Mouse (Mus musculus): ENCODE results near the gene Flt3l. TPM values are rescaled to one million over a fixed set of nuclear protein-coding genes. Genes with fewer than 3 reads are reported as not detected.
"Not testable (repeated sequence)": the region's sequence is repeated elsewhere in the genome, so short reads cannot be mapped to it uniquely, and the experiment has no call there.

Gene Flt3l
- polyA plus RNA-seq, 1 experiment from 2014 or later = 1.3 TPM

DNA sequence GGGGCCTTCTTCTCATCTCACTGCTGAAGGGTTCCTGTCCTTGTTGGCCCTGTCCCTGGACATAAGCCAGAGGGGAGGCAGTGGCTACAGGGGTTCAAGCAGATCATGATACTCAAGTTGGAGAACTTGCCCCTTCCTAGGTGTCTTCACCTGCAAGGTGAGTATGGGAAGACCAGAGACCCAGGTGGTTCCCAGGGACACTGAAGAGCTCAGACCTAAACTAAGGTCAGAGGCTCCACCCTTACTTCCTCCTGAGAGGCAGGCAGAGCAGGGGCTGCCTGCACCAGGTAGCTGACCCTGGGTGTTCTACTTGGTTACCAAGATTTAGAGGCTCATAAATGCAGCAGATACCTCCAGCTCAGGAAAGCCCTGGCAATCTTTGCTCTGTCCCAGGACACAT lies 14.3 kb downstream of the Flt3l start:
- peaks cover 10% of the 10 kb centered on the region; the same call in 1 of the 2 replicates for H3K4me1 ChIP-seq (ENCODE audit: control insufficient read depth, insufficient read depth, low read length)
- ATAC-seq (no peak), DNase-seq (ENCODE audit: low spot score) (no peak)
- H3K36me3 ChIP-seq (ENCODE audit: control insufficient read depth, insufficient read depth, low read length) = peaks cover 80% of the 10 kb centered on the region
- no peaks in the 10 kb centered on the region for H3K27me3 ChIP-seq (replicated peaks; ENCODE audit: control insufficient read depth, insufficient read depth, low read length)
- no peak overlapping the region for H3K4me2 ChIP-seq (ENCODE audit: low read length)
- no peak overlapping the region for H3K9ac ChIP-seq (ENCODE audit: low read length)
- no peaks in the 10 kb centered on the region for H3K9me3 ChIP-seq (replicated peaks; ENCODE audit: control insufficient read depth, low read length)
- H3K27ac ChIP-seq (ENCODE audit: low read depth, low read length) = no peak overlapping the region
- H3K4me3 ChIP-seq (ENCODE audit: low read depth, low read length) = no peak overlapping the region

DNA sequence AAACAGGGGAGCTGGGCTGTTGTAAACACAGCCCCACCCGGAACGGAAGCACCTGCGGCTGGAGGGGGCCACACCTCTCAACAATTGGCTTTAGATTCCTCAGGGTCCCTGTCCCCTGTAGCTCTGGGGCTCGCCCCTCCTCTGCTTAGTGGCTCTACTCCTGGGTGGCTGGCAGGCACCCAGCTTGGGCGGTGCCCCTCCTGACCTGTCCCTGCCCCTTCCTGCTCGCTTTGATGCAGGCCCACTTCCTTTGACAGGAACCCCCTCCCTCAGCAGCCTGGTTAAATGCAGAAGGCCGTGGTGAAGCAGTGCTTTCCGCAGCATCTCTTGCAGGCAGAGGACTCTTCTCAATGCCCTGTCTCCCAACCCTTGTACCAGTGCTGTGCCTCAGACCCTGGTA lies 14.8 kb downstream of the Flt3l start:
- ATAC-seq (no peak), DNase-seq (ENCODE audit: low spot score) (no peak)
- H3K27ac ChIP-seq (ENCODE audit: low read depth, low read length) = no peak overlapping the region
- peaks cover 7% of the 10 kb centered on the region; the same call in 1 of the 2 replicates for H3K4me1 ChIP-seq (ENCODE audit: control insufficient read depth, insufficient read depth, low read length)
- H3K4me2 ChIP-seq (ENCODE audit: low read length) = no peak overlapping the region
- WGBS = 72% methylated on average over 8 of the region's 8 CpGs
- H3K9ac ChIP-seq (ENCODE audit: low read length) = no peak overlapping the region
- H3K36me3 ChIP-seq (ENCODE audit: control insufficient read depth, insufficient read depth, low read length) = peaks cover 75% of the 10 kb centered on the region
- H3K4me3 ChIP-seq (ENCODE audit: low read depth, low read length) = no peak overlapping the region
- no peaks in the 10 kb centered on the region for H3K9me3 ChIP-seq (replicated peaks; ENCODE audit: control insufficient read depth, low read length)
- no peaks in the 10 kb centered on the region for H3K27me3 ChIP-seq (replicated peaks; ENCODE audit: control insufficient read depth, insufficient read depth, low read length)

- DNase-seq (ENCODE audit: low spot score) (no peak), ATAC-seq (no peak)
- no peaks in the 10 kb centered on the region for H3K27me3 ChIP-seq (replicated peaks; ENCODE audit: control insufficient read depth, insufficient read depth, low read length)
- peaks cover 61% of the 10 kb centered on the region for H3K36me3 ChIP-seq (ENCODE audit: control insufficient read depth, insufficient read depth, low read length)
- H3K27ac ChIP-seq (ENCODE audit: low read depth, low read length) = no peak overlapping the region
- no peak overlapping the region; the same call in 1 of the 2 replicates for H3K9ac ChIP-seq (ENCODE audit: low read length)
- H3K4me1 ChIP-seq (ENCODE audit: control insufficient read depth, insufficient read depth, low read length) = peaks cover 7% of the 10 kb centered on the region; the same call in 1 of the 2 replicates
- H3K4me3 ChIP-seq (ENCODE audit: low read depth, low read length) = no peak overlapping the region
- 75% methylated on average over 5 of the region's 5 CpGs for WGBS
- no peak overlapping the region for H3K4me2 ChIP-seq (ENCODE audit: low read length)
- no peaks in the 10 kb centered on the region for H3K9me3 ChIP-seq (replicated peaks; ENCODE audit: control insufficient read depth, low read length)
These were observed 16.2 kb downstream of the Flt3l start for GRCm38 (mm10) chr7:45119780-45120709.

DNA sequence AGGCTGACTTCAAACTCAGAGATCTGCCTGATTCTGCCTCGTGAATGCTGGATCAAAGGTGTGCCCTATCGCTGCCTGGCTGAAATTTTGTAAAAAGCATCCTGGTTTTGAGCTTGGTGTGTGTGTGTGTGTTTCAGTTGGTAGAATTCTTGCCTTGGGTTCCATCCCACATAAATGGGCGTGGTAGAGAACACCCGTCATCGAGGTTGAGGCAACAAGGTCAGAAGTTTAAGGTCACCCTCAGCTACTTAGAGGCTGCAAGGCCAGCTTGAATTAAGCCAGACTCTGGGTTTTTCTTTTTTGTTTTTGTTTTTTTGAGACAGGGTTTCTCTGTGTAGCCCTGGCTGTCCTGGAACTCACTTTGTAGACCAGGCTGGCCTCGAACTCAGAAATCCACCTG lies 17.9 kb downstream of the Flt3l start:
- no peaks in the 10 kb centered on the region for H3K9me3 ChIP-seq (replicated peaks; ENCODE audit: control insufficient read depth, low read length)
- peaks cover 6% of the 10 kb centered on the region; the same call in 1 of the 2 replicates for H3K4me1 ChIP-seq (ENCODE audit: control insufficient read depth, insufficient read depth, low read length)
- H3K9ac ChIP-seq (ENCODE audit: low read length) = no peak overlapping the region
- ATAC-seq (no peak), DNase-seq (ENCODE audit: low spot score) (no peak)
- WGBS = 92% methylated on average over 6 of the region's 6 CpGs
- peaks cover 57% of the 10 kb centered on the region for H3K36me3 ChIP-seq (ENCODE audit: control insufficient read depth, insufficient read depth, low read length)
- H3K4me2 ChIP-seq (ENCODE audit: low read length) = no peak overlapping the region
- H3K4me3 ChIP-seq (ENCODE audit: low read depth, low read length) = no peak overlapping the region
- H3K27ac ChIP-seq (ENCODE audit: low read depth, low read length) = no peak overlapping the region
- no peaks in the 10 kb centered on the region for H3K27me3 ChIP-seq (replicated peaks; ENCODE audit: control insufficient read depth, insufficient read depth, low read length)

GRCm38 (mm10) chr7:45117566-45117965 lies 18.7 kb downstream of the Flt3l start:
- no peak overlapping the region for H3K4me2 ChIP-seq (ENCODE audit: low read length)
- ATAC-seq (no peak), DNase-seq (ENCODE audit: low spot score) (no peak)
- H3K27ac ChIP-seq (ENCODE audit: low read depth, low read length) = no peak overlapping the region
- no peaks in the 10 kb centered on the region for H3K9me3 ChIP-seq (replicated peaks; ENCODE audit: control insufficient read depth, low read length)
- H3K9ac ChIP-seq (ENCODE audit: low read length) = no peak overlapping the region
- no peak overlapping the region for H3K4me3 ChIP-seq (ENCODE audit: low read depth, low read length)
- H3K36me3 ChIP-seq (ENCODE audit: control insufficient read depth, insufficient read depth, low read length) = peaks cover 49% of the 10 kb centered on the region
- H3K27me3 ChIP-seq (replicated peaks; ENCODE audit: control insufficient read depth, insufficient read depth, low read length) = no peaks in the 10 kb centered on the region
- 90% methylated on average over 8 of the region's 8 CpGs for WGBS
- H3K4me1 ChIP-seq (ENCODE audit: control insufficient read depth, insufficient read depth, low read length) = no peaks in the 10 kb centered on the region

- Histone ChIP-seq H3K9me3 (replicated peaks; ENCODE audit: control insufficient read depth, low read length) (no peaks in the 10 kb centered on the region), H3K4me1 (ENCODE audit: control insufficient read depth, insufficient read depth, low read length) (no peaks in the 10 kb centered on the region), H3K36me3 (ENCODE audit: control insufficient read depth, insufficient read depth, low read length) (peaks cover 10% of the 10 kb centered on the region), H3K4me2 (ENCODE audit: low read length) (no peak overlapping the region), H3K27me3 (replicated peaks; ENCODE audit: control insufficient read depth, insufficient read depth, low read length) (no peaks in the 10 kb centered on the region), H3K27ac (ENCODE audit: low read depth, low read length) (no peak overlapping the region), H3K4me3 (ENCODE audit: low read depth, low read length) (no peak overlapping the region), H3K9ac (ENCODE audit: low read length) (no peak overlapping the region)
- WGBS = 82% methylated on average over 2 of the region's 2 CpGs
- no peak for ATAC-seq
- no peak for DNase-seq (ENCODE audit: low spot score)
These were observed 22.8 kb downstream of the Flt3l start for GRCm38 (mm10) chr7:45113476-45113875.

DNA sequence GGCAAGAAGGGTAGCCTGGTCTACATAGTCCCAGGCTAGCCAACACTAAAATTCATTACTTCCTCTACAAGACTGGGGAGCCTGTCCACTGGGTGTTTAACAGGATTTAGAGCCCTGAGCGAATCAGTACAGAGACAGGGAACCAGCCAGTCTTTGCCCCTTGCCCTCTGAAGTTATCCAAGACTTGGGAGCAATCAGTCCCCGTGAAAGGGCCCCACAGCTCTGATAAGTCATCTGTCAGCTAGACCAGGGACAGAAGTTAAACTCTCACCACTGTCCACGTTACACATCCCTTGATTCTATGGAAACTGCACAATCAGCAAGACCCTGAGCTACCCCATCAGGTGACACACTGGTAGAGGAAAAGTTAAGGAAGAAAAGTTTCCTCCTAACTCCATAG lies 23.7 kb downstream of the Flt3l start:
- Histone ChIP-seq H3K4me1 (ENCODE audit: control insufficient read depth, insufficient read depth, low read length) (no peaks in the 10 kb centered on the region), H3K4me2 (ENCODE audit: low read length) (no peak overlapping the region), H3K27me3 (replicated peaks; ENCODE audit: control insufficient read depth, insufficient read depth, low read length) (no peaks in the 10 kb centered on the region), H3K9ac (ENCODE audit: low read length) (no peak overlapping the region), H3K9me3 (replicated peaks; ENCODE audit: control insufficient read depth, low read length) (no peaks in the 10 kb centered on the region), H3K27ac (ENCODE audit: low read depth, low read length) (no peak overlapping the region), H3K36me3 (ENCODE audit: control insufficient read depth, insufficient read depth, low read length) (peaks cover 1% of the 10 kb centered on the region; the same call in 1 of the 2 replicates), H3K4me3 (ENCODE audit: low read depth, low read length) (no peak overlapping the region)
- no peak for ATAC-seq
- no peak for DNase-seq (ENCODE audit: low spot score)
- 72% methylated on average over 3 of the region's 3 CpGs for WGBS

- Histone ChIP-seq H3K4me2 (ENCODE audit: low read length) (no peak overlapping the region), H3K4me1 (ENCODE audit: control insufficient read depth, insufficient read depth, low read length) (no peaks in the 10 kb centered on the region), H3K9ac (ENCODE audit: low read length) (no peak overlapping the region), H3K9me3 (replicated peaks; ENCODE audit: control insufficient read depth, low read length) (no peaks in the 10 kb centered on the region), H3K27ac (ENCODE audit: low read depth, low read length) (no peak overlapping the region), H3K4me3 (ENCODE audit: low read depth, low read length) (no peak overlapping the region), H3K36me3 (ENCODE audit: control insufficient read depth, insufficient read depth, low read length) (no peaks in the 10 kb centered on the region), H3K27me3 (replicated peaks; ENCODE audit: control insufficient read depth, insufficient read depth, low read length) (no peaks in the 10 kb centered on the region)
- DNase-seq (ENCODE audit: low spot score) = no peak
- 60% methylated on average over 2 of the region's 2 CpGs for WGBS
- ATAC-seq = no peak
These were observed 24.3 kb downstream of the Flt3l start for GRCm38 (mm10) chr7:45111940-45112339.

GRCm38 (mm10) chr7:45110089-45110488 lies 26.1 kb downstream of the Flt3l start:
- not testable (repeated sequence) for H3K4me3 ChIP-seq (ENCODE audit: low read depth, low read length); H3K27ac ChIP-seq (ENCODE audit: low read depth, low read length); H3K27me3 ChIP-seq (replicated peaks; ENCODE audit: control insufficient read depth, insufficient read depth, low read length); H3K4me2 ChIP-seq (ENCODE audit: low read length); DNase-seq (ENCODE audit: low spot score); H3K9me3 ChIP-seq (replicated peaks; ENCODE audit: control insufficient read depth, low read length); H3K36me3 ChIP-seq (ENCODE audit: control insufficient read depth, insufficient read depth, low read length); ATAC-seq; H3K4me1 ChIP-seq (ENCODE audit: control insufficient read depth, insufficient read depth, low read length); H3K9ac ChIP-seq (ENCODE audit: low read length)
- 93% methylated on average over 4 of the region's 4 CpGs for WGBS

All from forebrain, embryonic 14.5 days (tissue).